Comparison of ENCODE assay signal across 24 mouse cellular contexts in genomic region chr4:117981518-117981917, GRCm38 (mm10). TPM values are rescaled to one million over a fixed set of nuclear protein-coding genes. Genes with fewer than 3 reads are reported as not detected.
DNase-seq lines count a peak whose midpoint lies in the region; ATAC-seq and TF ChIP-seq lines count a peak whose summit lies in the region.
"Had no signal": no experiment of that assay in that cellular context is flagged by ENCODE, and none has a peak within 500 bp of the region (broad histone marks: within the 10 kb centered on the region; RNA-seq: fewer than 3 reads in every experiment).

No protein-coding gene starts in this region.

- H3K4me3 ChIP-seq in gastrocnemius, adult 2 months: no peak overlapping the region
- no peak overlapping the region for H3K4me3 ChIP-seq in midbrain, embryonic 11.5 days (ENCODE audit: low read depth, low read length)
- H3K4me3 ChIP-seq in midbrain, embryonic 13.5 days (replicated peaks): no peak overlapping the region
- H3K4me3 ChIP-seq in stomach, embryonic 16.5 days (replicated peaks; ENCODE audit: low read length): no peak overlapping the region
- H3K4me3 ChIP-seq: embryonic facial prominence, embryonic 12.5 days; embryonic facial prominence, embryonic 15.5 days; heart, adult 2 months; hindbrain, embryonic 12.5 days; hindbrain, embryonic 15.5 days had no signal

- ATAC-seq in midbrain, embryonic 11.5 days (ENCODE audit: low FRiP score): no peak
- ATAC-seq in midbrain, embryonic 13.5 days: no peak
- ATAC-seq in stomach, embryonic 16.5 days (ENCODE audit: insufficient read depth, low FRiP score): no peak; the same call in 1 of the 2 replicates
- ATAC-seq: activated CD4-positive, CD25-positive, alpha-beta regulatory T cell, adult 4 months; CD4-positive, CD25-positive, alpha-beta regulatory T cell, adult 4 months; forebrain, embryonic 14.5 days; forebrain, postnatal 0 days had no signal

- intact Hi-C loops in gastrocnemius, adult 2 months (cut with DNase I): no loop called here
- intact Hi-C loops in gastrocnemius, postnatal 36 days (cut with DNase I): loop anchor here (5.0 kb wide), 1 partner anchor 49 kb away; no protein-coding TSS in a partner anchor

- no peaks in the 10 kb centered on the region for H3K36me3 ChIP-seq in midbrain, embryonic 11.5 days (ENCODE audit: control insufficient read depth, insufficient read depth, low read length)
- H3K36me3 ChIP-seq in midbrain, embryonic 13.5 days: no peaks in the 10 kb centered on the region
- H3K36me3 ChIP-seq in stomach, embryonic 16.5 days (ENCODE audit: control insufficient read depth, insufficient read depth, low read length): no peaks in the 10 kb centered on the region
- H3K36me3 ChIP-seq: embryonic facial prominence, embryonic 12.5 days; embryonic facial prominence, embryonic 15.5 days; hindbrain, embryonic 12.5 days; hindbrain, embryonic 15.5 days had no signal

- no peaks in the 10 kb centered on the region for H3K9me3 ChIP-seq in midbrain, embryonic 11.5 days (ENCODE audit: control insufficient read depth, low read length)
- H3K9me3 ChIP-seq in midbrain, embryonic 13.5 days: no peaks in the 10 kb centered on the region
- no peaks in the 10 kb centered on the region for H3K9me3 ChIP-seq in stomach, embryonic 16.5 days (replicated peaks; ENCODE audit: control insufficient read depth, low read length)
- H3K9me3 ChIP-seq: embryonic facial prominence, embryonic 12.5 days; embryonic facial prominence, embryonic 15.5 days; hindbrain, embryonic 12.5 days; hindbrain, embryonic 15.5 days had no signal

- H3K9ac ChIP-seq in midbrain, embryonic 11.5 days (ENCODE audit: low read length): no peak overlapping the region
- H3K9ac ChIP-seq in midbrain, embryonic 13.5 days (replicated peaks): no peak overlapping the region
- H3K9ac ChIP-seq in stomach, embryonic 16.5 days (ENCODE audit: low read length): no peak overlapping the region
- H3K9ac ChIP-seq: embryonic facial prominence, embryonic 12.5 days; embryonic facial prominence, embryonic 15.5 days; forebrain, postnatal 0 days; hindbrain, embryonic 12.5 days; hindbrain, embryonic 15.5 days had no signal

- no peak overlapping the region for H3K4me2 ChIP-seq in midbrain, embryonic 11.5 days
- no peak overlapping the region for H3K4me2 ChIP-seq in midbrain, embryonic 13.5 days (replicated peaks)
- H3K4me2 ChIP-seq in stomach, embryonic 16.5 days (ENCODE audit: low read depth, low read length): no peak overlapping the region
- H3K4me2 ChIP-seq: embryonic facial prominence, embryonic 12.5 days; embryonic facial prominence, embryonic 15.5 days; heart, embryonic 11.5 days; hindbrain, embryonic 12.5 days; hindbrain, embryonic 15.5 days had no signal

- no peak for TF ChIP-seq CTCF in gastrocnemius, adult 2 months (IDR thresholded peaks at IDR 0.05)

- DNase-seq in gastrocnemius, adult 2 months: peak; percentile 2
- no peak for DNase-seq in gastrocnemius, postnatal 36 days
- peak; percentile 69 for DNase-seq in midbrain, embryonic 11.5 days (ENCODE audit: low spot score, missing footprints)
- DNase-seq in spleen, postnatal 36 days (ENCODE audit: low spot score in 2 of 2): no peak
- no peak for DNase-seq in ovary, adult 18-20 months (ENCODE audit: low spot score)
- DNase-seq: adrenal gland, adult 8-10 months; adrenal gland, postnatal 25 days; cerebellum, adult 18-20 months; cerebellum, adult 9-10 months; cerebellum, postnatal 14 days; forebrain, postnatal 0 days; gastrocnemius, postnatal 25 days; heart, adult 2 months had no signal

- H3K27ac ChIP-seq in gastrocnemius, adult 2 months: no peak overlapping the region
- H3K27ac ChIP-seq in midbrain, embryonic 11.5 days (ENCODE audit: low read depth, low read length): no peak overlapping the region
- H3K27ac ChIP-seq in midbrain, embryonic 13.5 days: no peak overlapping the region
- peak overlapping the region; percentile 62 for H3K27ac ChIP-seq in stomach, embryonic 16.5 days (ENCODE audit: low read length)
- H3K27ac ChIP-seq: embryonic facial prominence, embryonic 12.5 days; embryonic facial prominence, embryonic 15.5 days; heart, adult 2 months; hindbrain, embryonic 12.5 days; hindbrain, embryonic 15.5 days had no signal

- H3K4me1 ChIP-seq in midbrain, embryonic 11.5 days (ENCODE audit: control insufficient read depth, insufficient read depth, low read length): no peaks in the 10 kb centered on the region
- peaks cover 6% of the 10 kb centered on the region; the same call in 1 of the 2 replicates for H3K4me1 ChIP-seq in midbrain, embryonic 13.5 days (replicated peaks)
- peaks cover 31% of the 10 kb centered on the region for H3K4me1 ChIP-seq in stomach, embryonic 16.5 days (ENCODE audit: control insufficient read depth, insufficient read depth, low read length)
- H3K4me1 ChIP-seq: embryonic facial prominence, embryonic 12.5 days had no signal

- 90% methylated on average over 4 of the region's 5 CpGs for WGBS in midbrain, embryonic 11.5 days
- 87% methylated on average over 4 of the region's 5 CpGs for WGBS in midbrain, embryonic 13.5 days
- 46% methylated on average over 4 of the region's 5 CpGs for WGBS in stomach, embryonic 16.5 days

- no peaks in the 10 kb centered on the region for H3K27me3 ChIP-seq in midbrain, embryonic 11.5 days (ENCODE audit: control insufficient read depth, insufficient read depth, low read length)
- H3K27me3 ChIP-seq in midbrain, embryonic 13.5 days: no peaks in the 10 kb centered on the region
- H3K27me3 ChIP-seq in stomach, embryonic 16.5 days (ENCODE audit: control insufficient read depth, insufficient read depth, low read length): no peaks in the 10 kb centered on the region
- H3K27me3 ChIP-seq: embryonic facial prominence, embryonic 12.5 days; embryonic facial prominence, embryonic 15.5 days; hindbrain, embryonic 12.5 days; hindbrain, embryonic 15.5 days had no signal

RNA-seq across cellular contexts. Expression of gene Artn, which starts 52.0 kb away (rescaled TPM):
- total RNA-seq in gastrocnemius, adult 2 months (2021): under 1 TPM; 0.25 to 0.46 TPM
- total RNA-seq in gastrocnemius, postnatal 36 days (2021): under 1 TPM; 0.15 to 0.32 TPM
- 0.40 and 0.53 TPM in 2 replicates for polyA plus RNA-seq in midbrain, embryonic 11.5 days (2014; fragmentation: Nextera tagmentation; extraction: Ambion mirVana)
- 0.30 TPM in 2 replicates for polyA plus RNA-seq in midbrain, embryonic 13.5 days (2015; fragmentation: Nextera tagmentation; extraction: Ambion mirVana)
- polyA plus RNA-seq in stomach, embryonic 16.5 days (2015; fragmentation: Nextera tagmentation; extraction: Ambion mirVana): 5.3 and 7.8 TPM in 2 replicates
- total RNA-seq: granulocyte monocyte progenitor cell, adult 5-6 weeks; heart, adult 2 months had no signal
- polyA plus RNA-seq: activated CD4-positive, CD25-positive, alpha-beta regulatory T cell, adult 4 months; CD4-positive, CD25-positive, alpha-beta regulatory T cell, adult 4 months had no signal

Comparison
In these comparisons a context has a peak if more than half of its experiments do, and no peak if none do; other contexts are left out.
1. DNase-seq: peak in gastrocnemius, adult 2 months (single experiment) and midbrain, embryonic 11.5 days (single experiment); none in gastrocnemius, postnatal 36 days (0 of 2), spleen, postnatal 36 days (0 of 2) and ovary, adult 18-20 months (single experiment).